Mouse (Mus musculus): ENCODE measurements around the gene Mbnl1.
A peak's percentile ranks its signal among the peaks of the same experiment; 100 is the strongest.
"Not testable (repeated sequence)": the region's sequence is repeated elsewhere in the genome, so short reads cannot be mapped to it uniquely, and the experiment has no call there.

Gene Mbnl1

DNA sequence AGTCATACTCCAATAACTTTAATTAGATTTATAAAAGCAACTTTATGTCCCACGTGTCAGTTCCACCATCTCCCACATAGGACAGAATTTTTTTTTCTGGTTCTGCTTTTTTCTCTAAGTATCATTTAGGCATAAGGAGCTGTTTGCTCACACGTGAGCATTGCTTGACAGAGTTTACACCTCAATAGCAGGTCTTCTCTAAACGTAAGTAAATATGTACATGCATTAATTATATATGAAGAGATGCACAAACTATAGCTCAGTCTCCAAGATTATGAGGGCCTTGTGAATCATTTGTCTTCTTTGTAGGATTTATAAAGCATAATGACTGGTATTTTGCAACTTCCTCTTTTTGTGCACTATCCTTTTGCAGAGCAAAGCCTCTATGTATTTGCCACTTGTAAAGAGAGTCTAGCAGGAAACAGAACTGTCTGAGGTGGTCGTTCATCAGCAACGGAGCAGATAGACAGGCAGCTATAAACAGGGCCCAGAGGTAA lies at the start of gene Mbnl1:
Mbnl1 (plus strand) TSS at position 150 of the 497 bp plus-strand sequence.
- no peak for ATAC-seq (ENCODE audit: insufficient number of reproducible peaks, low FRiP score, low TSS enrichment)

DNA sequence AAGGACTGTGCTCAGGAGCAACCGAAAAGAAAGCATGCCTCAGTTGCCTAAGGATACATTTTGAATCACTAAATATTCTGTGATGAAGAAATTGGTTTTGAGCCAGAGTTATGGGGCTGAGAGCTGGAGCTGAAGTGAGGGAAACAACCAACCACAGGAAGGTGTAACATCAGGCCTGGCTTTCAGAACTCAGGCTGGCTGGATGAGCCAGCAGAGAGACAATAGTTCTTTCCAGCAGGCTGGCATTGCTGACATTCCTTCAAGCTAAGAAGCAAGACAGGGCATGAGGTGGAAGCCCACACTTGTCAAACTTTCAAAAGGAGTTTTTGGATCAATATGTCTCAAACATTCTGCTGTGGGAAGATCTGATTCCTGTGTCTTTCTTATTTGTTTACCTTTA lies 48.5 kb upstream of the Mbnl1 start:
- ATAC-seq (ENCODE audit: insufficient number of reproducible peaks, low FRiP score, low TSS enrichment) = no peak

DNA sequence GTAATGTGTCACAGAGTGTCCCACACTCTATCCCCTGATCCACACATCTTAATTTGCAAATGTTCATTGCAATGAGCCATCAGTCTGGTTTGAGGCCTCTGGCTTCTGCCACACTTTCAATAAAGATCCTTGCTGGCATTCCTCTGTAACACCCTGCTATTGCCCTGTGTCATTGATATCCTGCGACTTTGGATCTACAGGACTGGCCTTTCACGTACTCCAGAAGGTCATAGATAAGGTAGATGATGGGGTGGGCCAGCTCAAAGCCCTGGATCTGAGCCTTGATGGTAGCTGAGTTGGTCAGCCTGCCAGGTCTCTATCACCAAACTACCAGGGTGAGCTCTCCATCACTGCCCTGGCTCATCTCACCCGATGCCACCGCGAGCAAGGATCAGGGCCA lies 43.6 kb upstream of the Mbnl1 start:
- ATAC-seq (ENCODE audit: insufficient number of reproducible peaks, low FRiP score, low TSS enrichment) = no peak

DNA sequence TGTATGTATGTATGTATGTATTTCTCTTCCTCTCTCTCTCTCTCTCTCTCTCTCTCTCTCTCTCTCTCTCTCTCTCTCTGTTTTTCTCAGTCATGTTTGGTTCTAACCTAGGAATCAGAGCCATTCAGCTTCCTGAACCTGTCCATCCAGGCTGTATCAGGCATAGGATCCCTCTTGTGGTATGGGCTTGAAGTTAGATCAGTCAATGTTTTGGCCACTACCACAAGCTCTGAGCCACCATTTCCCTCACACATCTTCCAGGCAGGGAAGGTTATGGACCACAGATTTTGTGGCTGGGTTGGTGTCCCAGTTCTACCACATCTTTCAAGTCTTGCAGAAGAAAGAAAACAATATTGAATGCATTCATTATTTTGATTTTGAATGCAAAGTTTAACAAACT lies 35.4 kb upstream of the Mbnl1 start:
- no peak for ATAC-seq (ENCODE audit: insufficient number of reproducible peaks, low FRiP score, low TSS enrichment)

DNA sequence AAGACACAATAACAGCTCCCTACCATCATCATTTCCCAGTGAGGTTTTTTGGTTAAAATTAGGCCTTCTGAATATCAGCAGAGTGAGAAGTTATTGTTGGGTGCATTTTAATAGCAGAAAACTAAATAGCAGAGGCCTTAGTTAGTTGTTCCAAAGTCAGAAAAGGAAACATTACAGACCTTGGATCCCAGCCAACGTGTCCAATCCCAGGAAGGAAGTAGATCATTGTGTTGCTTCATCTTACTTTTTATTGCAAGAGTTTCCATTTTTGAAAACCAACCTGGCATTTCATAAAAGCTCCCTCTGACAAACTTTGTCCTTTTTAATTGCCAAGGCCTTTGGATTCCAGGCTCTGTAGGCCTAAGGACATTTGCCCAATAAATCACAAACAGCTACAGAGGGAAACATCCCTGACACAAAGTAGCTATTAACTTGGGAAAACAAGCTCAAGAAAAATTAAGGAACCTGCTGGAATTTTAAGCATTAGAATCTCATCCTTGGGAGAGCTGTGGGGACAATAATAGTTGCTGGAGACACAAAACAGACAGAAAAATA lies 34.9 kb upstream of the Mbnl1 start:
- ATAC-seq (ENCODE audit: insufficient number of reproducible peaks, low FRiP score, low TSS enrichment) = no peak

DNA sequence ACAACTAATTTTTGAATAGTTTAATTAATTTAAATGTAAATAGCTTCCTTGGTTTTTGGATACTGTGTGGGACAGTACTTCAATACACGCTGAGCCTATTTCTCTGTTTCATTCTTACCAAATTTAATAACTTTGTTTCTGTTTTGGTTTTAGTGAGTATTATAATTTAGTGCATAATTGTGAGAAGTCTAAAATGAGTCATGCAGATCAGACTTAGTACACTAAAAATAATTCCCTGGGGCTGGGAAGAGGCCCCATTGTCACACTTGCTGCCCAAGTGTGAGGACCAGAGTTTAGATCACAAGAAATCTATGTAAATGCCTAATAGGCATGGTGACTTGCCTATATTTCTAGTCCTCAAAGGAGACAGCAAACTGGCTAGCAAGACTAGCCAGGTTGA lies 33.9 kb upstream of the Mbnl1 start:
- ATAC-seq (ENCODE audit: insufficient number of reproducible peaks, low FRiP score, low TSS enrichment) = no peak

DNA sequence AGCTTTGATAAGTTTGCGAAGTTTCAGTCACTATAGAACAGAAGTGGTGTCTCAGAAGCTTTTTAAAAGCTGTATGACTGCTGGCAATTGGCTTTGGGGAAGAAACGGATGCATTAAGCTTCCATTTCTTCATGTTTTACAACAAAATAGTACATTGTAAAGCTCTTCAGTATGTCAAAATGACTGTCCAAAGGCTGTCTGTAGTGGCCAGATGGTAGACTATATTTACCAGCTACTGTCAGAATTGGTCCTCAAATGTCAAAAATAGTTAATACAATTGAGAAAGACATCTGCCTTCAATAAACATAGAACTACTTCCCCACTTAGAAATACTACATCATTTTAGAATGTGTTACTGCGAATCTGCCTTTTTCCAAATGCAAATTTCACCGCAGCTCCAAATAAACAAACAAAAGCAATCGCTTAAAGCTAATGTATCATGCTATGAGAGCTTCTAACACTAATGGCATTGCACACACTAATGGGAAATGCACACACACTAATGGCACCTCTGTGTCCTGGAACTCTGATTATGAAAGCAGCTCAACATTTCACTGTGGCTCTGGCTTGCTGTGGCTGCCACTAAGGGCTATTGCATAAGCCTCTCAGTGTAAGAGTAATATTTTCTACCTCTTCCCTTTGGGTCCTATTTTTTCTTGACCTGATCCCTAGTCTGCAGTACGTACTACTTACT lies 10.7 kb upstream of the Mbnl1 start:
- no peak for ATAC-seq (ENCODE audit: insufficient number of reproducible peaks, low FRiP score, low TSS enrichment)

DNA sequence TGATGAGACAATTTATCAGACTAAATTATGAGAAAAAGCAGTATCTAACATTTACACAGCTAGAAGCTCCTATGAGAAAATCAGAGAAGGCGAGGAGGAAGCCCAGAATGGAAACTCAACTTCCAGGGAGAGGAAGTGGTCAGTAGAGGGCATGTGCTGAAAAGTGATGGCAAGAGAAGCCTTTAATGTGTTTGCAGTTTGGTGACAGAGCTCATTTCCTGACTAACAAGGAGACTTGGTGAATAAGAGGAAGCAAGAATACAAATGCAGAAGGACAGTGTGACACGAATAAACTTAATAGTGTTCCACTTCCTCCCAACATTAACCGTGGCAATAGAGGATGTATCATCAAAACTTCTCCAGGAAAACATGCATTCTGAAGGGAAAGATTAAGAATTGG lies 4.0 kb upstream of the Mbnl1 start:
- 0 out of 2 replicates have a peak, but pooled peaks have one; percentile 31 for ATAC-seq (ENCODE audit: insufficient number of reproducible peaks, low FRiP score, low TSS enrichment)

DNA sequence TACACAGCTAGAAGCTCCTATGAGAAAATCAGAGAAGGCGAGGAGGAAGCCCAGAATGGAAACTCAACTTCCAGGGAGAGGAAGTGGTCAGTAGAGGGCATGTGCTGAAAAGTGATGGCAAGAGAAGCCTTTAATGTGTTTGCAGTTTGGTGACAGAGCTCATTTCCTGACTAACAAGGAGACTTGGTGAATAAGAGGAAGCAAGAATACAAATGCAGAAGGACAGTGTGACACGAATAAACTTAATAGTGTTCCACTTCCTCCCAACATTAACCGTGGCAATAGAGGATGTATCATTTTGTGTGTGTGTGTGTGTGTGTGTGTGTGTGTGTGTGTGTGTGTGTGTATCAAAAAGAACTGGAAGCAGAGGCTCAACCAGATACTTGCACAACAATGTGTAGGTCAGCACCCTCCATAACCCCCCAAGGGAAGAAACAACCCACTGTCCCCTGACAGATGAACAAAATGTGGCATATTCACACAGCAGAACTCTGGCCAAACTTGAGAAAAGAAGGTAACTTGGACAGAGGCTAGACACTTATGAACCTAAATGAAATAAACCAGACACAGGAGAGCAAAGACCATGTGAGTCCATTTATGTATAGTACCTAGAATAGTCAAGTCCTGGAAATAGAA lies 3.3 kb upstream of the Mbnl1 start:
- not testable (repeated sequence) for ATAC-seq (ENCODE audit: insufficient number of reproducible peaks, low FRiP score, low TSS enrichment)

DNA sequence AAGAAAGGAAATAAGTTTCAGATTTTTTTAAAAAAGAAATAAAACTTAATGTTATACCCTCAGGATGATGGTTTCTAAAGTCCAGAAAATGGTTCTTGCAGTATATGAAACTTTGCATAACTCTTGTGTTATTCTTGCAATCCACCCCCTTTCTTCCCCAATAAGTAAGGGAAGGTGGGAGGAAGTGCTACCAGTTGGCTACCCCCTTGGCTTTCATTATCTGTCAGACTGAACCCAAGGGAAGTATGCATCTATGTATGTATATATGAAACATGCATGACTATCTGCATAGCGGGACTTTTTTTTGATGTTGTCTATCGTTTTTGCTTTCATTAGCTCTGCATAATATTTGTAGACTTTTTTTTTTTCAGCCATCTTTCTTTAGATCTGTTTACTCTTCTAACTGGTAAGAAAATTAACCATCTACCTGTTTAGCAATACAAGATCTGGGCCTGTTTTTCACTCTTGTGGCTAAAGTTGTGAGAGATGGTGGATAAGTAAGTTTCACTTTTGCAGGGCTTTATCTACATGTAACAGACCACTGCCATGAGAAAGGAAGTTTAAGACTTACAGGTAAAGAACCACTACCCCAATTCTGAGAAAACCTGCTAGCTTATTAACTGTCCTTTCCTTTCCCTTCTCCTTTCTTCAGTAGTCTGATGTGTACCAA lies 484 bp upstream of the Mbnl1 start:
- ATAC-seq (ENCODE audit: insufficient number of reproducible peaks, low FRiP score, low TSS enrichment) = no peak

DNA sequence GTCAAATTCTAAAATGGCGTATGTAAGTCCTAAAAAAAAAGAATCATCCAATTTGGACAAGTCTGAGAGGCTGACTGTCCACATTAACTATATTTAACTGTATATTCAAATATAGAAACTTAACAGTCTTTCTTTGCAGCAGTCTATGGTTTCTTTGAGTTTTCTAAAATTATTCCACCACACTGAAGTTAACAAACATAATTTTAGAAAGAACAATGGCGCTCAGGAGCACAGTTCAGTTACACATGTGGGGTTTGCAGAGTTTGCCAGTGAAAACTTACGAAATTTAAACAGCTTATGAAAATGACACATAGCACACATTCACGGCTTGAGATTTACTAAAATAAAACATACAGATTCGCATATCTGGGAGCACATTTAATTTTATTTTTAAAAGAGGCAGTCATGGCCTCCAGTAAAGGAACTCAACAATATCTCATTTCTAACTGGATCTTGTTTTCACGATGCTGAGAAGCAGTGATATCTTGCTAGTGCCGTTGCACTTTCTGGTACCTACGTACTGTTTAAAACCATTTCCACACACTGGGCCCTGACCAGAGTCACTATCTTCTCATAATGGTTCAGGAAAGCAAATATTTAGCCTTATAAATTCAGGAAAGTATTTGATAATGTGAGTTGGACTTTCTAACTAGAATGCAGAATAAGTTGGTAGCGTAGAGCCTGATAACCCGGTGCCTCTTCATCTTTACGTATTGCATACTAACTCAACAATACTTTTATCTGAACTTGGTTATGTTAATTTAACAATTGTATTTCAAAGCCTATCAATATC lies 1.4 kb downstream of the Mbnl1 start:
- ATAC-seq (ENCODE audit: insufficient number of reproducible peaks, low FRiP score, low TSS enrichment) = no peak

DNA sequence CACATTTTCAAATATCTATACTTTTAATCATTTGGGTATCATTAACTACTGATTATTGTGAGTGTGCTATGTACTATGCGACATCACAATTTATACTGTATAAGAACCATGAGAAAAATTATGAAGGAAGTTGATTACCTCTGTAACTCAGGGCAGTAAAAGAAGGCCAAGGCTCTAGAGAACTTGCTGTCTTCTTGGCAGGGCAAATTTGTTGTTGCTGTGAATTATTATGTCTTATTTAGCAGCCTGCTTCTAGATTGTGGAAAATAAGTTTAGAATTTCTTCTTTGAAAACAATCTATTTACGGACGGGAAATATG lies 2.0 kb downstream of the Mbnl1 start:
- no peak for ATAC-seq (ENCODE audit: insufficient number of reproducible peaks, low FRiP score, low TSS enrichment)

DNA sequence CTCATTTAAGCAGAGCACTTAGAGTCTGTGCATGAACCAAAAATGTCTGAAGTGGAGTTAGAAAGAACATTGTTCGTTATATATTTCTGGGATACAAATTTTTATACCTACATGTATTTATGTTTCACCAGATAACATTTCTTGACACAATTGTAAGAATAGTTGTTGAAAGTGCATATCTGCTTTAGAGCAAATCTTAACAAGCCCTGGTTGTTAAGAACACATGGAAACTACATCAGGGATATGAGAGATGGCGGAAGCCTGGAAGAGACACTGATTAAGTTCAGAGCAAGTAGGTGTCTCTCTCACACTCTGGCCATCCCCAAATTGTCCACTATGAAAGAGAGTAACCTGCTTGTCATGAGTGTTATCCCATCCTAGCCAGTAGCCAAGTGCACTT lies 2.4 kb downstream of the Mbnl1 start:
- ATAC-seq (ENCODE audit: insufficient number of reproducible peaks, low FRiP score, low TSS enrichment) = no peak

DNA sequence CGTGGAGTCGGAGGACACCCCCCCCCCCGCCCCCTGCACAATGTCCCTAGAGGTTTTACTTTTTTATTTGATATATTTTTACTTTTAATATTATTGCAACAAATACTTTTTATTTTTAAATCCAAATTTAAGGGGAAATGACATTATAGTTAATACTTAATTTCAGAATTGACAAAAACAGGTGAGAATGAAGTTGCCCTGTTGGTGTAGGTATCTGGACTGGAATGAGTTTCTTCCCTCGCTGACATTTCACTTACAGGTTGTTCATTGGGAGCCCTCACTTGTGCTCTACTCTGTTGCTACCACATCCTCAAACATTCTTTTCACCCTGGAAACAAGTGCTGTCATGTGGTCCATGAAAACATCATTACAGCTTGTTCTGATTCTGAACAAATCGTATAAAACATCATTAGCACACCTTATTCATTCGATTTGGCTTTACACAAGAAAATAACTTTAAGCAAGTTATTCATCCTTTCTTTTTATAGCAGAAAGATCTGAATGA lies 4.2 kb downstream of the Mbnl1 start:
- ATAC-seq (ENCODE audit: insufficient number of reproducible peaks, low FRiP score, low TSS enrichment) = no peak

DNA sequence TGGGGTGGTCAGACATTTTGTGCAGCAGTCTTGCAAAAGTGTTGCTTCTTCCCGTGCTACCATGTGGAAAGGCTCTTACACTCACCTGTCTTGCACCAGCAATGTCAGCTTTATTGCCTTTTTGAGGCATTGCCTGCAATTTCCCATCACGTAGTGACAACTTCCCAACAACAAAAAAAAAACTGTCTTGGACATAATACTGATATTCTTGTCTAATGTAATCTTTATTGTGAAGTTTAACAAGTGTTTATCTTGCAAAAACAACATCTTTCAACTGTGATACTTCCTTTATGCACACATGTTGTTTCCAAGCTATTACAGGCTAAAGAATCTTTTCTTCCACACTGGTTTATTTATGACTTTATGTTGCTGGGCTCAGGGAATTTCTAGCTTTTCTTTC lies 5.8 kb downstream of the Mbnl1 start:
- ATAC-seq (ENCODE audit: insufficient number of reproducible peaks, low FRiP score, low TSS enrichment) = no peak

DNA sequence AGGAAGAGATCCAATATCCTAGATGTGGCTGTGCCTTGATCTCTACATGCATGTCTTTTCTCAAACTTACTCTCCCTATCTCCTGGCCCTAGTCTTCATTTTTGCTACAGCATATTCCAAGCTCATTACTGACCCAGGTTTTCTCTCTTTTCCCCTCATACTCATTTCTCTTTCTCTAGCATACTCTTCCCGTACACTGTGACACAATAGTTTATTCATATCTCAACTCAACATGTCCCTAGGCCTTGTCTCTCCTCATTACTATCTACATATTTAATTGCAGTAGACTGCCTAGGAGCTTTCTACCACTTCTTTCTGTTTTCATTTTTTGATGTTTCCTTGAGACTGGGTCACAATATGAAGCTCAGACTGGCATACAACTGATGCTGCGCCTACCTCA lies 8.1 kb downstream of the Mbnl1 start:
- no peak for ATAC-seq (ENCODE audit: insufficient number of reproducible peaks, low FRiP score, low TSS enrichment)

DNA sequence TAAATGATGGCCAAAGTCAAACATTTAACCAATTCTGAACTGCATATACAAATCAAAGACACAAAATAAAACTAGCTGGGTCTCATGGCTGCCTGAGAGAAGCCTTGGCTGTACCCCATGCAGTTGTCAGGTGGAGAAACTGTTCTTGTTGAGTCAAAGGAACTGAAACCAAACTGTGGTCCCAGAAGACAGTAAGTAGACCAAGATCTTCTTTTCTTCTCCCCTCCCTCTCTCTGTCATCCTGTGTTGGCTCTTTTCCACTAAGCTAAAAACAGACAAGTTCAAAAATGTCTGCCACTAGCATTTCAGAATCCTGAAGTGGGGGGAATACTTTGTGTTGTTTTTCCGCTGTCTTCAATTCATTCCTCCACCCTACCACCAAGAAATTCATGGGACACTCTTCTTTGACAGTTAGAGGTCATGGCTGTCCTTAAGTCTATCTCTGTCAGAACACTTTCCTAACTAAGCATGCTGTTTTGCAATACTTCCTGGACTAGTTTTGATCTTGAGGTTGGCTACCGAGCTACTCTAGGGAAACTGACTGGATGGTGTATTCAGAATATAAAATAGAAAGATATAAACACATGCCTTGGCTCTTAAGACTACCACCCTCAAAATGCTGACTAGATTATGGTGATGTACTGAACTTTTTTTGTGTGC lies 9.2 kb downstream of the Mbnl1 start:
- no peak for ATAC-seq (ENCODE audit: insufficient number of reproducible peaks, low FRiP score, low TSS enrichment)

DNA sequence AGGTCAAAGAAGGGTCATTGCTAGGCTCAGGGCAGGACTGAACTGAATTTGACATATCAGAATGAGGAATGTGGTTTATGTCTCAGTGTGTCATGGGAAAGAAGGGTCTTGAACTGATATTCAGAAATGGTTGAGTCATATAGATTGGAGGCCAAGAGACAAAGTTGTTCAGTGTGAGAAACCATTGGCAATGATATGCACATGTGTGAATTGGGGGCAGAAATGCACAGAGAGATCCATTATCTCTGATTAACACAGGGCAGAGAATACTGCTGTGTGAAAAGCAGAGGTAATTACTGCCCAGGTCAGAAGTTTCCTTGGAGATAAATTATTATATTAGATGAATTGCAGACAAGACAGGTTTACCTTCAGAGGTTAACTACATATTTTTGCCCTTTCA lies 10.7 kb downstream of the Mbnl1 start:
- ATAC-seq (ENCODE audit: insufficient number of reproducible peaks, low FRiP score, low TSS enrichment) = no peak

DNA sequence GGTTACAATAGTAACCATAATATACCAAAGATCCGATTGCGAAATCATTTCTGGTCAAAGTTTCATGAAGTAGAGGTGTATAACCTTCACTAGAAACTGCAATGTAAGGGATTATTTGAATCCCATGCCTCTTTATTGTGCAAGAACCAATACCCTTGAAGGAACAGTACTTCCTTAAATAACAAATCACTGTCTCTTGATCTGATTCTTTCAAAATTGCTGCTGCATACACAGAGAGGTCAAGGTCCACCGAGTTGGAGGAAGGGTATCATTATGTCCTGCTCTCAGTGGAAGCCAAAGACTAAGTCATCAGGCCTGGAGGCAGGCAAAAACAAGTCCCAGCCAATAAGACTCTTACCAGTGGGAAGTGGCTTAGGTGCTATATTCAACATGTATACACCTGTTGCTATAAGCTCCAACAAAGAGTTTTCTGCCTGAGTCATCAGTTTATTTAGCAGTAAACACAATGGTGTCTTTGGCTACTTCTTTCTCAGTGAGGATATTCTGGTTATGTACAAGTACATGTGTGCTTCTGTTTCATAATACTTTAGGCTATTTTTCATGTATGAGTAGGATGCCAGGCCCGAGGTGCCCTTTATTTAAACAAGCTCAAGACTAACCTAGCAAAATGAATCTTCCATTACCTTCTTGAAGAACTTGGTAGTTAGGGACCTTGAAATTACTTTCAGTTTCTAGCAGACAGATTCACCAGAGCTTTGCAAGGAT lies 13.5 kb downstream of the Mbnl1 start:
- ATAC-seq (ENCODE audit: insufficient number of reproducible peaks, low FRiP score, low TSS enrichment) = no peak
